Mouse (Mus musculus): ENCODE measurements around the gene Ttc13. TPM values are rescaled to one million over a fixed set of nuclear protein-coding genes. Genes with fewer than 3 reads are reported as not detected.
A peak's percentile ranks its signal among the peaks of the same experiment; 100 is the strongest.

Ttc13 gene
- total RNA-seq (2022): 10 to 100 TPM; 38.5 to 42.9 (median 39.3) TPM

GRCm38 (mm10) chr8:124721862-124722515 is at the start of gene Ttc13, which contains the start of gene Arv1:
Gene Ttc13 (minus strand): TSS chr8:124721983.
Gene Arv1 (plus strand): TSS chr8:124722139.
- DNase-seq (ENCODE audit: low spot score in 2 of 2): peak; percentile 83 to 97

GRCm38 (mm10) chr8:124763061-124763460 is 41.3 kb upstream of the Ttc13 start:
- no peak for DNase-seq (ENCODE audit: low spot score in 2 of 2)

- DNase-seq (ENCODE audit: low spot score in 2 of 2): no peak
These were observed 36.8 kb upstream of the Ttc13 start for GRCm38 (mm10) chr8:124758544-124758943.

GRCm38 (mm10) chr8:124756601-124757000 is 34.8 kb upstream of the Ttc13 start:
- DNase-seq (ENCODE audit: low spot score in 2 of 2): no peak

GRCm38 (mm10) chr8:124756153-124756552 is 34.4 kb upstream of the Ttc13 start:
- DNase-seq (ENCODE audit: low spot score in 2 of 2): no peak

GRCm38 (mm10) chr8:124755481-124755880 is 33.7 kb upstream of the Ttc13 start:
- no peak for DNase-seq (ENCODE audit: low spot score in 2 of 2)

- no peak for DNase-seq (ENCODE audit: low spot score in 2 of 2)
These were observed 33.0 kb upstream of the Ttc13 start for GRCm38 (mm10) chr8:124754792-124755190.

GRCm38 (mm10) chr8:124754101-124754791 is 32.5 kb upstream of the Ttc13 start:
- DNase-seq (ENCODE audit: low spot score in 2 of 2): peak in 1 of 2 experiments; percentile 27

GRCm38 (mm10) chr8:124752325-124752862 is 30.6 kb upstream of the Ttc13 start:
- DNase-seq (ENCODE audit: low spot score in 2 of 2): no peak

- DNase-seq (ENCODE audit: low spot score in 2 of 2): no peak
These were observed 30.0 kb upstream of the Ttc13 start, which contains the start of gene Fam89a for GRCm38 (mm10) chr8:124751709-124752173. Gene Fam89a (minus strand): TSS chr8:124751832.

GRCm38 (mm10) chr8:124751191-124751590 is 29.4 kb upstream of the Ttc13 start:
- DNase-seq (ENCODE audit: low spot score in 2 of 2): no peak

GRCm38 (mm10) chr8:124746661-124747060 is 24.9 kb upstream of the Ttc13 start:
- DNase-seq (ENCODE audit: low spot score in 2 of 2): no peak

- no peak for DNase-seq (ENCODE audit: low spot score in 2 of 2)
These were observed 17.5 kb upstream of the Ttc13 start for GRCm38 (mm10) chr8:124739268-124739667.

- no peak for DNase-seq (ENCODE audit: low spot score in 2 of 2)
These were observed 13.7 kb upstream of the Ttc13 start for GRCm38 (mm10) chr8:124735371-124735911.

GRCm38 (mm10) chr8:124732828-124733227 is 11.0 kb upstream of the Ttc13 start:
- no peak for DNase-seq (ENCODE audit: low spot score in 2 of 2)

GRCm38 (mm10) chr8:124724301-124724700 is 2.5 kb upstream of the Ttc13 start:
- DNase-seq (ENCODE audit: low spot score in 2 of 2): no peak

- peak in 1 of 2 experiments; percentile 22 for DNase-seq (ENCODE audit: low spot score in 2 of 2)
These were observed 583 bp downstream of the Ttc13 start for GRCm38 (mm10) chr8:124720938-124721861.

GRCm38 (mm10) chr8:124720133-124720532 is 1.6 kb downstream of the Ttc13 start:
- DNase-seq (ENCODE audit: low spot score in 2 of 2): no peak

GRCm38 (mm10) chr8:124715736-124716135 is 6.0 kb downstream of the Ttc13 start:
- no peak for DNase-seq (ENCODE audit: low spot score in 2 of 2)

GRCm38 (mm10) chr8:124713207-124713606 is 8.6 kb downstream of the Ttc13 start:
- DNase-seq (ENCODE audit: low spot score in 2 of 2): no peak

GRCm38 (mm10) chr8:124705823-124706222 is 16.0 kb downstream of the Ttc13 start:
- DNase-seq (ENCODE audit: low spot score in 2 of 2): no peak

Measured in left cerebral cortex, adult 8-10 months (tissue).